Mouse (Mus musculus) kidney, embryonic 14.5 days (tissue): ENCODE results near the gene Itga3. TPM values are rescaled to one million over a fixed set of nuclear protein-coding genes. Genes with fewer than 3 reads are reported as not detected.
A peak's percentile ranks its signal among the peaks of the same experiment; 100 is the strongest.

ENCODE experiments used
- ATAC-seq: fragments of 200-750 bp; cut with Nextera tagmentation; 2 replicates; pipeline ENCODE4 v1.8.0; 2017; ENCODE audit warnings: moderate number of reproducible peaks, mild to moderate bottlenecking, moderate TSS enrichment, moderate library complexity; ENCODE audit not compliant: low FRiP score, low TSS enrichment
- H3K27ac ChIP-seq: fragments of 300-500 bp; sonication (generic); 2 replicates; pipeline ENCODE4 v1.5.1; 2014; ENCODE audit warnings: low read depth, mild to moderate bottlenecking, low read length, moderate library complexity, mixed read lengths
- H3K27me3 ChIP-seq: fragments of 300-500 bp; sonication (generic); 2 replicates; pipeline ENCODE4 v1.6.1; 2014; ENCODE audit warnings: mild to moderate bottlenecking, low read length; ENCODE audit not compliant: control insufficient read depth, insufficient read depth
- H3K36me3 ChIP-seq: fragments of 300-500 bp; sonication (generic); 2 replicates; pipeline ENCODE4 v1.6.1; 2014; ENCODE audit warnings: low read length, mixed read lengths; ENCODE audit not compliant: control insufficient read depth, insufficient read depth
- H3K4me1 ChIP-seq: fragments of 300-500 bp; sonication (generic); 2 replicates; pipeline ENCODE4 v1.6.1; 2014; ENCODE audit warnings: low read length, mixed read lengths; ENCODE audit not compliant: control insufficient read depth, insufficient read depth
- H3K4me2 ChIP-seq: fragments of 300-500 bp; sonication (generic); replicated peaks from 2 replicates; pipeline ENCODE4 v1.6.1; 2014; ENCODE audit warnings: low read depth, mild to moderate bottlenecking, low read length
- H3K4me3 ChIP-seq: fragments of 300-500 bp; sonication (generic); 2 replicates; pipeline ENCODE4 v1.5.1; 2014; ENCODE audit warnings: mild to moderate bottlenecking, low read length
- H3K9ac ChIP-seq: fragments of 300-500 bp; sonication (generic); 2 replicates; pipeline ENCODE4 v1.6.1; 2014; ENCODE audit warnings: low read depth, mild to moderate bottlenecking, low read length, moderate library complexity
- H3K9me3 ChIP-seq: fragments of 300-500 bp; sonication (generic); 2 replicates; pipeline ENCODE4 v1.6.1; 2016; ENCODE audit warnings: low read length; ENCODE audit not compliant: control insufficient read depth
- WGBS: fragments of 180-500 bp; shearing (Covaris S2); extraction: QIAGEN DNeasy Blood & Tissue Kit; methylation state at CpG from one replicate; pipeline ENCODE4 v1.1.7; 2014; 5-methylcytosine and 5-hydroxymethylcytosine counted together
- polyA plus RNA-seq: library from polyadenylated mRNA; unstranded; fragments of >200 nt; fragmentation: Nextera tagmentation; extraction: Ambion mirVana; gene quantifications from 2 replicates; pipeline ENCODE4 v1.2.1, GENCODE M21; 2014

Gene Itga3
- polyA plus RNA-seq, 1 experiment from 2014 or later = 20.9 TPM

- peak overlapping the region; percentile 61 for H3K27ac ChIP-seq
- peak overlapping the region; percentile 83 for H3K4me2 ChIP-seq
- peaks cover 6% of the 10 kb centered on the region; the same call in 1 of the 2 replicates for H3K36me3 ChIP-seq
- ATAC-seq = peak; percentile 32
- H3K27me3 ChIP-seq = no peaks in the 10 kb centered on the region
- under 1% methylated on average over 20 of the region's 20 CpGs for WGBS
- H3K4me1 ChIP-seq = peaks cover 10% of the 10 kb centered on the region; the same call in 1 of the 2 replicates
- H3K9ac ChIP-seq = peak overlapping the region; percentile 58
- peak overlapping the region; percentile 65 for H3K4me3 ChIP-seq
- no peaks in the 10 kb centered on the region for H3K9me3 ChIP-seq
Measured at GRCm38 (mm10) chr11:95040491-95041138, 36.0 kb downstream of the Itga3 start.

- H3K4me3 ChIP-seq = no peak overlapping the region; the same call in 1 of the 2 replicates
- peaks cover 6% of the 10 kb centered on the region; the same call in 1 of the 2 replicates for H3K36me3 ChIP-seq
- H3K27me3 ChIP-seq = no peaks in the 10 kb centered on the region
- no peak overlapping the region for H3K27ac ChIP-seq
- H3K4me1 ChIP-seq = peaks cover 10% of the 10 kb centered on the region; the same call in 1 of the 2 replicates
- H3K9ac ChIP-seq = peak overlapping the region; percentile 58; the same call in 1 of the 2 replicates
- 81% methylated on average over 4 of the region's 4 CpGs for WGBS
- no peaks in the 10 kb centered on the region for H3K9me3 ChIP-seq
- ATAC-seq = no peak
- peak overlapping the region; percentile 83; the same call in 1 of the 2 replicates for H3K4me2 ChIP-seq
Measured at GRCm38 (mm10) chr11:95039766-95040165, 36.8 kb downstream of the Itga3 start.

GRCm38 (mm10) chr11:95038818-95039655, 37.6 kb downstream of the Itga3 start:
- Histone ChIP-seq H3K36me3 (peaks cover 6% of the 10 kb centered on the region; the same call in 1 of the 2 replicates), H3K4me3 (no peak overlapping the region), H3K9me3 (no peaks in the 10 kb centered on the region), H3K27ac (no peak overlapping the region), H3K4me1 (peaks cover 10% of the 10 kb centered on the region; the same call in 1 of the 2 replicates), H3K27me3 (no peaks in the 10 kb centered on the region), H3K4me2 (no peak overlapping the region), H3K9ac (no peak overlapping the region)
- ATAC-seq = no peak
- WGBS = 84% methylated on average over 13 of the region's 13 CpGs

DNA sequence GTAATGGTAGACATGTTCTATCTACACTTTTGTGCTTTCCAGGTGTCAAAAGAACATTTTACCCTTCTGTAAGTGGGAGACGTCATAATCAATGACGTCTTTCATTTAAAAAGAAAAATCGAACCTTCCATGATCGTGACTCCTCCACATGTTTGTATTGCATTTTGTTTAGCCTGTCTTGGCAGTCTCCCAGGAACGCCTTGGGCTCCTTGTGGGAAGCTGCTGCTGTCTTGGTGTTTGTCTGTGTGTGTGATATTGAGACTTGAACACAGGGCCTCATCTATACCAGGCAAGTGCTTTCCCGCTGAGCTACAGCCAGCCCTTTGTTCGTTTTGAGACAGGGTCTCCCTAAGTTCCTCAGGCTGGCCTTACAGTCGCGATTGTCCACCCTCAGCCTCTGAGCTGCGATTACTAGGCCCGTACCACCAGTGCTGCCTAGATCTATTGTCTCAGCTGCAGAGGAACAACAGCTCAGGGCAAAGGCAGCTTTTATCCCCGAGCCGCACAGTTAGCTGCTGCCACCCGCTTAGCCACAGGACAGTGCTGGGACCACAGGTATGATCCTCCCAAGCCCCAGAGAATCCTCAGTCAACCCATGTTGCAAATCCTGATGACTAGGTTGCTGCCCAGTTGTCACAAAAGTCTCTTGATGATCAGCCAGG, 38.3 kb downstream of the Itga3 start:
- Histone ChIP-seq H3K4me3 (no peak overlapping the region), H3K4me1 (peaks cover 14% of the 10 kb centered on the region; the same call in 1 of the 2 replicates), H3K9me3 (no peaks in the 10 kb centered on the region), H3K4me2 (no peak overlapping the region), H3K9ac (no peak overlapping the region), H3K27me3 (no peaks in the 10 kb centered on the region), H3K27ac (no peak overlapping the region), H3K36me3 (peaks cover 6% of the 10 kb centered on the region; the same call in 1 of the 2 replicates)
- 79% methylated on average over 14 of the region's 14 CpGs for WGBS
- no peak for ATAC-seq

DNA sequence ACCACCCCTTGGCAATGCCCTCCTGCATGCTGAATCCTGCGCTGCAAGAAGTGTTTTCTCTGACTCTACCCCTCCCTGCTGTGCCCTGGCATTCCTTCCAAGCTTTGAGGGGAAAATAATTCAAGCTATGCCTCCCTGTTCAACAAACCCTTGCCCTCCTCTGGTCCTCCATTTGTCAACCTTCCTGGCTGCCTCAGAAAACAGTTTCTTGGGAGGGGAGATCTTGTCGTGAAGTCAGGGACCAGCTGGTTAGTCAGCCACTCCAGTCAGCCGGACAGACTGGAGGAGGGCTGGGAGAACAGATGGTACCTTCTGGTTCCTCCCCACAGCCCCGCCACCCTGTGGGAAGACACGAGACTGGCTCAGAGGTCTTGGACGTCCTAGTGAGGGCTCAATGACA, 39.3 kb downstream of the Itga3 start:
- Histone ChIP-seq H3K9me3 (no peaks in the 10 kb centered on the region), H3K4me2 (no peak overlapping the region), H3K4me1 (peaks cover 15% of the 10 kb centered on the region; the same call in 1 of the 2 replicates), H3K9ac (no peak overlapping the region), H3K36me3 (peaks cover 6% of the 10 kb centered on the region; the same call in 1 of the 2 replicates), H3K27me3 (no peaks in the 10 kb centered on the region), H3K4me3 (no peak overlapping the region), H3K27ac (no peak overlapping the region)
- no peak for ATAC-seq
- 46% methylated on average over 6 of the region's 6 CpGs for WGBS

- H3K9me3 ChIP-seq = no peaks in the 10 kb centered on the region
- H3K9ac ChIP-seq = no peak overlapping the region
- peaks cover 11% of the 10 kb centered on the region; the same call in 1 of the 2 replicates for H3K4me1 ChIP-seq
- no peak overlapping the region for H3K27ac ChIP-seq
- WGBS = 95% methylated on average over 5 of the region's 5 CpGs
- no peak overlapping the region for H3K4me2 ChIP-seq
- no peaks in the 10 kb centered on the region for H3K27me3 ChIP-seq
- peaks cover 6% of the 10 kb centered on the region; the same call in 1 of the 2 replicates for H3K36me3 ChIP-seq
- no peak for ATAC-seq
- H3K4me3 ChIP-seq = no peak overlapping the region
Measured at GRCm38 (mm10) chr11:95036521-95036920, 40.1 kb downstream of the Itga3 start.

- Histone ChIP-seq H3K36me3 (peaks cover 6% of the 10 kb centered on the region; the same call in 1 of the 2 replicates), H3K4me2 (no peak overlapping the region), H3K27me3 (no peaks in the 10 kb centered on the region), H3K4me3 (no peak overlapping the region), H3K9me3 (no peaks in the 10 kb centered on the region), H3K9ac (no peak overlapping the region), H3K27ac (no peak overlapping the region), H3K4me1 (0 out of 2 replicates have a peak, but pooled peaks cover 5% of the 10 kb centered on the region)
- ATAC-seq = no peak
- 67% methylated on average over 10 of the region's 10 CpGs for WGBS
Measured at GRCm38 (mm10) chr11:95034902-95035301, 41.7 kb downstream of the Itga3 start.

- H3K36me3 ChIP-seq = peaks cover 6% of the 10 kb centered on the region; the same call in 1 of the 2 replicates
- no peak overlapping the region for H3K4me3 ChIP-seq
- H3K9me3 ChIP-seq = no peaks in the 10 kb centered on the region
- no peak overlapping the region for H3K9ac ChIP-seq
- no peak overlapping the region for H3K4me2 ChIP-seq
- H3K4me1 ChIP-seq = 0 out of 2 replicates have a peak, but pooled peaks cover 5% of the 10 kb centered on the region
- WGBS = 73% methylated on average over 14 of the region's 14 CpGs
- H3K27me3 ChIP-seq = no peaks in the 10 kb centered on the region
- no peak for ATAC-seq
- H3K27ac ChIP-seq = no peak overlapping the region
Measured at GRCm38 (mm10) chr11:95033617-95034016, 43.0 kb downstream of the Itga3 start.
